Mouse (Mus musculus): Measurements from ENCODE around the gene Ptprm. TPM values are rescaled to one million over a fixed set of nuclear protein-coding genes. Genes with fewer than 3 reads are reported as not detected.

The Ptprm gene
- polyA plus RNA-seq, 1 experiment from 2014 or later = 16.3 TPM

DNA sequence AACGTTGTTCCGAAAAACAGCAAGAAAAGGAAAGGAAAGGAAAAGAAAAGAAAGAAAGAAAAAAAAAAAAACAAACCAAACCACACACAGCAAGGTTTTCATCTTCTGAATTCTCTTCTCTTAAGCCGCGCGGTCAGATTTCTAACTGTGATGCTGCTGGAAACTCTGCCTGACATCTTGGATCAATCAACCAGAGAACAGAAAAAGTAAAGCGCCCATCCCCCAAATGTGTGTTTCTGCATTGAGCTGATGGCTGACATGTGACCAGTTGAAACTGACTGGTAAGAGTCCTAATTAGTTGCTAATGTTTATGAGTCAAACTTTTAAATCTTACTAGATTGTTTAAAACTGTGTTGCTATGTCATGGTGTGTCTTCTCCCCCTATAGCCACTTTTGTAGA lies 441.7 kb downstream of the Ptprm start:
- no peak overlapping the region for H3K9ac ChIP-seq
- no peak overlapping the region for H3K27ac ChIP-seq
- no peak for ATAC-seq (ENCODE audit: low FRiP score)
- no peaks in the 10 kb centered on the region for H3K36me3 ChIP-seq
- no peak overlapping the region for H3K4me2 ChIP-seq
- no peaks in the 10 kb centered on the region for H3K9me3 ChIP-seq
- no peaks in the 10 kb centered on the region for H3K27me3 ChIP-seq
- 0 out of 2 replicates have a peak, but pooled peaks cover 3% of the 10 kb centered on the region for H3K4me1 ChIP-seq (replicated peaks)
- WGBS = 78% methylated on average over 6 of the region's 6 CpGs
- H3K4me3 ChIP-seq = no peak overlapping the region

DNA sequence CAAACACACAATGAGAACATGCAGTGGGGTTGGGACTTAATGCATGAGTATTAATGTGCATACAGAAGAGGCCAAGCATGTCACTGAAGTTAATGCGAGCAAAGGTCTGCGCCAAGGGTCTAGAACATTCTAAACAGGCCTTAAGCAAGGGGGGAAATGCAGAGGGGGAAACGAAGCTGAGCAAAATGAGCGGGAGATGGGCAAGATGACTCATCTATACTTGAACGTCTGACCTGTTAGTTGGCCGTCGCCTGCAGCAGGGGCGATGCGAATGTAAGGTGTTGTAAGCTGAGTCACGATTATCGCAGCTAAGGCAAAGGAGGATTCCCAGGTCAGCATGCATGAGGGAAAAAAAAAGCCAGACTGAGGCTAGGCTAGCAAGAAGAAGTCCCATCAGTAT lies 442.1 kb downstream of the Ptprm start:
- no peak for ATAC-seq (ENCODE audit: low FRiP score)
- Histone ChIP-seq H3K36me3 (no peaks in the 10 kb centered on the region; the same call in 1 of the 2 replicates), H3K27me3 (no peaks in the 10 kb centered on the region), H3K4me2 (no peak overlapping the region), H3K9ac (no peak overlapping the region), H3K4me1 (replicated peaks) (0 out of 2 replicates have a peak, but pooled peaks cover 3% of the 10 kb centered on the region), H3K27ac (no peak overlapping the region), H3K4me3 (no peak overlapping the region), H3K9me3 (no peaks in the 10 kb centered on the region)
- whole genome bisulfite sequencing = 92% methylated on average over 11 of the region's 11 CpGs

DNA sequence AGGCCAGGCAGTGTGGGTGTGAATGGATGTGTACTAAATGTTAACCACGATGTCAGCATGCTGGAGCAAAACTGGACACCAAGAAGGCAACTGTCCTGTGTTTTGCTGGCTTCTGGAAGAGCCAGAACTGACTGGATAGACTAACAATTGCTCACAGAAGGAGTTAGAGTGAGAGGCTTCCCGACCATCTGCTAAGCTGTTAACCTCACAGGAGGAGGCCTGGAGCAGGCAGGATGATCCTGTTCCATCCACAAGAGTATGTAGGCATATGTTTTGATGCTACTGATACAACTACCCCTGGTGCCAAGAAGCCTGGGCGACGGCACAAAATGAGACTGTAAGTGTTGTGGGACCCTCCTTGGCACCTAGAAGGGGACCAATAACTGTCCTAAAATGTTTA lies 444.4 kb downstream of the Ptprm start:
- no peaks in the 10 kb centered on the region for H3K4me1 ChIP-seq (replicated peaks)
- H3K4me3 ChIP-seq = no peak overlapping the region
- H3K27ac ChIP-seq = no peak overlapping the region
- H3K9ac ChIP-seq = no peak overlapping the region
- no peak for ATAC-seq (ENCODE audit: low FRiP score)
- H3K27me3 ChIP-seq = no peaks in the 10 kb centered on the region
- no peaks in the 10 kb centered on the region for H3K9me3 ChIP-seq
- WGBS = 74% methylated on average over 4 of the region's 4 CpGs
- no peaks in the 10 kb centered on the region; the same call in 1 of the 2 replicates for H3K36me3 ChIP-seq
- no peak overlapping the region for H3K4me2 ChIP-seq

DNA sequence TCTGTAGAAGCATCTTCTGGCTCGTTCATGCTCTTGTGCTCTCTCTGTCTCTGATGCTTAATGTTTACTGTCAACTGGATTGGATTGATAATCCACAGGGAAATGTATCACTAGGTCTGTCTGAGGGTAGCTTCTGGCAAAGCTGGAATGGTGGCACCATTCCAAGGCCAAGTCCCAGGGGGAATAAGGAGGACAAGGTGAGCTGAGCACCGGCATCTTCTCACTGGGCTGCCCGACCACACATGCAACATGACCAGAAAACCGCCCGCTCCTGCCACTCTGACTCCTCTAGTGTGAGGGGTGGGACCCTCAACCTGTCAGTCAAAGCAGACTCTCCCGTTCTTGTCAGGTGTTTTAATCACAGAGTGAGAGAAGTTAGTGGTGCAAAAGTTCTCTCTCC lies 445.3 kb downstream of the Ptprm start:
- H3K9me3 ChIP-seq = no peaks in the 10 kb centered on the region
- H3K4me2 ChIP-seq = no peak overlapping the region
- 83% methylated on average over 6 of the region's 6 CpGs for whole genome bisulfite sequencing
- H3K36me3 ChIP-seq = no peaks in the 10 kb centered on the region; the same call in 1 of the 2 replicates
- no peak overlapping the region for H3K9ac ChIP-seq
- no peaks in the 10 kb centered on the region for H3K4me1 ChIP-seq (replicated peaks)
- H3K27me3 ChIP-seq = no peaks in the 10 kb centered on the region
- no peak overlapping the region for H3K4me3 ChIP-seq
- H3K27ac ChIP-seq = no peak overlapping the region
- ATAC-seq (ENCODE audit: low FRiP score) = no peak

DNA sequence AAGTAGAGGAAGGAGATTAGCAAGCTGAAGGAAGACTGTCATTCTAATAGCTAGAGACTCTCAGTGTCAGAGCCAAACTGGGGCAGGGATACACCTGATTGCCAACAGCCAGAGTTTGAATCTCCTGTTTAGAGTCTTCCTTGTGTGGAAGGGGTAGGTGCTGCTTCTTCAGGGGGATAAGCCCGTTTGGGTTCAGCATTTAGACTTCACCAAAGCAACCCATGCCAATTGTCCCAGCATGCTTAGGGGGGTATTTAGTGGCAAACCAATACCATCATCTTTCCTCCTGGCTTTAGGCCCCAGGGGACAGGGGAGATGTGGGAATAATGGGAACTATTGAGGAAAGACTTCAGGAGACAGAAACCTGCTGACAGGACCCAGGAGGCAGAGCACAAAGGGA lies 460.1 kb downstream of the Ptprm start:
- no peak overlapping the region for H3K9ac ChIP-seq
- no peak overlapping the region for H3K27ac ChIP-seq
- H3K27me3 ChIP-seq = no peaks in the 10 kb centered on the region
- no peak overlapping the region for H3K4me2 ChIP-seq
- no peaks in the 10 kb centered on the region for H3K36me3 ChIP-seq
- WGBS = 54% methylated on average over 1 of the region's 1 CpGs
- no peak overlapping the region for H3K4me3 ChIP-seq
- H3K4me1 ChIP-seq (replicated peaks) = peaks cover 13% of the 10 kb centered on the region
- no peak for ATAC-seq (ENCODE audit: low FRiP score)
- H3K9me3 ChIP-seq = no peaks in the 10 kb centered on the region

DNA sequence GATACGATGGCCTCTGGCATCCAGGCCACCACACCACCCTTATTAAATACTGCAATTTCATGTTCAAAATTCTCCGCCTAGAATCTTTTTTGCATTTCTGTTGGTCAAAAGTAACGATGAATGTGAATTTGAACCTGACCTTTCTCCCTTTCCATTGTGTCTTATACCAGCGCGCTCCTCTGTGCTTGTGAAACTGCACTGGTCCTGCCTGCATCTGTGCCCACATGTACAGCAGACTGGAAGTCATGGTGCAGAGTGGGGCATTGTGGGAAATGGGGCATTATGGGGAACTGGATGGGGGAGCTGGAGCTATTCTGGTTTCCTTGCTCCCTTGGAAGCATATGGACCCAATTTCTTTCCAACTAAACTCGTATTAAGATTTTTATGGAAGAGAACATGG lies 462.3 kb downstream of the Ptprm start:
- Histone ChIP-seq H3K27ac (peak overlapping the region; percentile 49), H3K27me3 (no peaks in the 10 kb centered on the region), H3K4me2 (no peak overlapping the region), H3K4me1 (replicated peaks) (peaks cover 13% of the 10 kb centered on the region), H3K9me3 (no peaks in the 10 kb centered on the region), H3K4me3 (no peak overlapping the region), H3K36me3 (no peaks in the 10 kb centered on the region), H3K9ac (no peak overlapping the region)
- ATAC-seq (ENCODE audit: low FRiP score) = no peak
- 87% methylated on average over 6 of the region's 6 CpGs for WGBS

DNA sequence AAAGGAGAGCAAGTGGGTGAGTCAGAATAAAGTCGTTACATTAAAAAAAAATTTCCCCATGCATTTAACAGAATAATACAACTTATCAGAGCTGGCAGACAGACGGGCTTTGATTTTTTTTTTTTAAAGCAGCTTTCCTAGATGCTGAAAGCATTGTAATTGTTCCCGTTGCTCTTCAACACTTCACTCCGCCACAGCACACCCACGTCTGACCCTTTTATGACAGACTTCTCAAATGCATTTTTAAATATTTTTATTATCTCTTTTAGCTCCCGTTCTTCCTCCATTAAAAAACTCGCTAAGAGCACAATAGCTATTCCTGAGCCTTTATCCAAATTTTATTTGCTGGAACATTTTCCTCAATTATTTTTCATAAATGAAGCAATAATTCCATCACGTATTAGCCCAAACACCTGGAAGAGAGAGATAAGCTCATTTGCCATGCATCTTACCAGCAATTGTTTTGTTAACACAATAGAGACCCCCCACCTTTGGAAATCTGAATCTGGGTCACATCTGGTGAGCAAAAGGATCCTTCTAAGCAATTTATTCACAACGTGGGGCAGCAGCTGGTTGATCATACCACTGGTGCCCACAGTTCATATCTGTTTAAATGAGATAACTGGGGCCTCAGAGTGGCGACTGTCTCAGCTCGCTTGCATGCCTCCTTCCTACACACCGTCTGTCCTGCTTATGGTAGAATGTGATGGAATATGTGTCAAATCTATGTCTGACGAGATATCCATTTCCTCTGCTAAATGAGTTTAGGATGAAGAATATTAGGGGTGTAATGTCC lies 463.0 kb downstream of the Ptprm start:
- WGBS = 43% methylated on average over 13 of the region's 13 CpGs
- H3K4me2 ChIP-seq = no peak overlapping the region
- no peaks in the 10 kb centered on the region for H3K36me3 ChIP-seq
- no peaks in the 10 kb centered on the region for H3K27me3 ChIP-seq
- peak overlapping the region; percentile 49 for H3K27ac ChIP-seq
- H3K4me3 ChIP-seq = no peak overlapping the region
- ATAC-seq (ENCODE audit: low FRiP score) = peak; percentile 74
- peaks cover 13% of the 10 kb centered on the region for H3K4me1 ChIP-seq (replicated peaks)
- no peaks in the 10 kb centered on the region for H3K9me3 ChIP-seq
- no peak overlapping the region for H3K9ac ChIP-seq

DNA sequence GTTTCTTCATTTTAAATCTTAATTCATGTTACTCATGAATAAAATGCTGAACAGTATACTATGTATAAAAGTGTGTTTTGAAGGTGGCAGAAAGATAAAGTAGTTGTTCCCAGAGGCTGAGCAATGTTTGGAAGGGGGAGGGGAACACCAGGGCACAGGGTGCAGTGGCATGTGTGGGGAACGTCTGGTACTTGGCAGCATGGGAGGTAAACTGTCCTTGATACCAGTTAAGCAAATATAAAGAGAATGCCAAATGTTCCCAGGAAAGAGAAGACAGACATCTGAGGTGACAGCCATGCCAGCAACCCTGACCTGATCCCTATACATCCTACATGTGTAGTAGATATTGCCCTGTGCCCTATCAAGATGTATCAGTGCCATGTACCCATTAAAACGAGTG lies 472.0 kb downstream of the Ptprm start:
- Histone ChIP-seq H3K36me3 (no peaks in the 10 kb centered on the region), H3K27me3 (no peaks in the 10 kb centered on the region), H3K9ac (no peak overlapping the region), H3K9me3 (no peaks in the 10 kb centered on the region), H3K4me1 (replicated peaks) (peaks cover 4% of the 10 kb centered on the region), H3K4me2 (no peak overlapping the region), H3K4me3 (no peak overlapping the region), H3K27ac (no peak overlapping the region)
- ATAC-seq (ENCODE audit: low FRiP score) = no peak
- 73% methylated on average over 2 of the region's 2 CpGs for WGBS

DNA sequence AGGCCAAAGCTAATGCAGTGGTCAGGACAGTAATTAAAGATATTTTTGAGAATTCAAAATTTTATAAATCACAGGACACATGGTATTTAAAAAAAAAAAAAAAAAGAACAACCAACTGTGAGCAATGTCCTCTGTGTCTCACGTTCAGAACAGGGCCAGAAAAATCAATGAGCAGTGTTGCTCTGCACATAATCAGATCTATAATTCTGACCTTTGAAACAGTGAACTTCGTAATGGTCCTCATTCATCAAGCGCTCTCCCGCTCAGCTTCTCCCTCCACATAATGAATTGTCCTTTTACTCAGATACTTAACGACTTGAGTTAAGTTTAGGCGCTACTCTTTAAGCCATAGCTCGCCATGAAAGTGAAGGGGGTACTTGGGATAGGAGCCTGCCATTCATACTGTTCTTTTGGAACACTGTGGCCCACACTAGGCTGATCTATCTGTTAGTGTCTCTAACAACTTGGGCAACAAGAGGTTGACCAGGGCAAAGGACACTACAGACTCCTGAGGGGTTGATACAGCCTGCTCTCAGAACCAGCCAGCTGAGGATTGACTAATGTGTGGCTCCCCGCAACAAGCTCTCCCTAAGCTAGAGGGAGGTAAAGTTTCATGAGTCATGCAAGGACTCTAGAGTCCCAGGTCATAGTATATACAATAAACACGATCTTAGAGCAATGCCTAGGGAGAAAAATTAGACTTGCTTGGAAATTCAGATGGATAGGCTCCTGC lies 473.1 kb downstream of the Ptprm start:
- H3K9me3 ChIP-seq = no peaks in the 10 kb centered on the region
- H3K27me3 ChIP-seq = no peaks in the 10 kb centered on the region
- peaks cover 4% of the 10 kb centered on the region for H3K4me1 ChIP-seq (replicated peaks)
- H3K36me3 ChIP-seq = no peaks in the 10 kb centered on the region
- H3K4me3 ChIP-seq = no peak overlapping the region
- ATAC-seq (ENCODE audit: low FRiP score) = no peak
- 86% methylated on average over 9 of the region's 9 CpGs for WGBS
- no peak overlapping the region for H3K4me2 ChIP-seq
- no peak overlapping the region for H3K27ac ChIP-seq
- H3K9ac ChIP-seq = no peak overlapping the region

DNA sequence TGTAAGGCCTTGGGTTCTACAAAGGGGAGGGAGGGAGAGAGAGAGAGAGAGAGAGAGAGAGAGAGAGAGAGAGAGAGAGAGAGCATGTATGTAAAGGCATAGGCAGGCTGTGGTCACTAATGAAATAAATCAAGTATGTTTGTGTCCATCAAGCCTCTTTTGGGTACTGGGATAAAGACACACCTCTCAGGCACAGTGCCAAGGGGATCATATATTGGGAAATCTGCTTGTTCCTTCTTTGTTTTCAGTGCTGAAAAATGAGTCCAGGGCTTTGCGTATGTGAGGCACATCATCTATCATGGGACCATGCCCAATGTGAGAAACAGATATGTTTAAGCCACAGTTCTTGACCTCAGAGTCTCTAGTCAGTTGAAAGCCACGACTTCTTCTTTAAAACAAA lies 475.1 kb downstream of the Ptprm start:
- no peak overlapping the region for H3K9ac ChIP-seq
- peaks cover 14% of the 10 kb centered on the region for H3K4me1 ChIP-seq (replicated peaks)
- H3K36me3 ChIP-seq = no peaks in the 10 kb centered on the region
- no peaks in the 10 kb centered on the region for H3K9me3 ChIP-seq
- no peak overlapping the region for H3K4me2 ChIP-seq
- ATAC-seq (ENCODE audit: low FRiP score) = no peak
- H3K27me3 ChIP-seq = no peaks in the 10 kb centered on the region
- H3K27ac ChIP-seq = no peak overlapping the region
- no peak overlapping the region for H3K4me3 ChIP-seq
- WGBS = 85% methylated on average over 2 of the region's 2 CpGs

DNA sequence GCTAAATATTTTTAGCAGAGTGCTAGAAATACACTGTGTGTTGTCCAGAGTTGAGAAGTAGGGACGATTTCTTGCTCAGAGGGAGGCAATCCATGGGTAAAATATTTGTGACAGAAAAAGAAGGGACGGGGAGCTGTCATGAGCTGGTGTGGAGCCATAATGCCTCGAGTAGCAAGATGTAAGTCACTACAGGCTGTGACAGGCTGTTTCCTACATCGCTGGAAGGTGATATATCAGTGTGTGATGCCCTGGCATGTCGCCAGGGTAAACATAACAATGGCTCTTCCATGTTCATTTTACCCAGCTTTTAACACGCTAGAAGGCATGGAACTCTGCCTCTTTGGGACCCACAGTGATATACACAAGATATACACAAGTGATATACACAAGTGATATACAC lies 476.7 kb downstream of the Ptprm start:
- Histone ChIP-seq H3K9ac (no peak overlapping the region), H3K27me3 (no peaks in the 10 kb centered on the region), H3K4me2 (no peak overlapping the region), H3K27ac (no peak overlapping the region; the same call in 1 of the 2 replicates), H3K4me1 (replicated peaks) (peaks cover 27% of the 10 kb centered on the region), H3K36me3 (no peaks in the 10 kb centered on the region), H3K4me3 (no peak overlapping the region), H3K9me3 (no peaks in the 10 kb centered on the region)
- WGBS = 69% methylated on average over 6 of the region's 6 CpGs
- ATAC-seq (ENCODE audit: low FRiP score) = no peak

DNA sequence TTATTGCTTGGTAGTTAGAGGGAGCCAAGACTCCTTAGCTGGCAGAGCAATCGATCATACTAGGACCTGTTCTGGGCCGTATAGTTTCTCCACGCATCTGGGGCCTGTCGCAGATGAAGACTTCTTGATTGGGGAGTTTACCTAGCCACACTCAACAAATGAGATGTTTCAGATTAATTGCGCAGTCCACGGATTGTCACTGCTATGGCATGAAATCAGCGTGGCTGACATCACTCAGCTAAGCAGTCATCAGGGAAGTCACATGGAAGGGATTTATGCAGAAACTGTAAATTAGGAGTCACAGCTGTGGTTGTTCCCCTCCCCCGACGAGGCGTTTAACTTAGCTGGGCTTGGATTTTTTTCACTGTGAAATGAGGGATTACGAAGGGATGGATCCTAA lies 479.4 kb downstream of the Ptprm start:
- peak; percentile 55 for ATAC-seq (ENCODE audit: low FRiP score)
- peak overlapping the region; percentile 66 for H3K27ac ChIP-seq
- 52% methylated on average over 11 of the region's 11 CpGs for WGBS
- no peak overlapping the region for H3K4me2 ChIP-seq
- H3K36me3 ChIP-seq = no peaks in the 10 kb centered on the region
- H3K9me3 ChIP-seq = no peaks in the 10 kb centered on the region
- no peaks in the 10 kb centered on the region for H3K27me3 ChIP-seq
- H3K4me1 ChIP-seq (replicated peaks) = peaks cover 42% of the 10 kb centered on the region
- H3K9ac ChIP-seq = no peak overlapping the region
- no peak overlapping the region for H3K4me3 ChIP-seq

DNA sequence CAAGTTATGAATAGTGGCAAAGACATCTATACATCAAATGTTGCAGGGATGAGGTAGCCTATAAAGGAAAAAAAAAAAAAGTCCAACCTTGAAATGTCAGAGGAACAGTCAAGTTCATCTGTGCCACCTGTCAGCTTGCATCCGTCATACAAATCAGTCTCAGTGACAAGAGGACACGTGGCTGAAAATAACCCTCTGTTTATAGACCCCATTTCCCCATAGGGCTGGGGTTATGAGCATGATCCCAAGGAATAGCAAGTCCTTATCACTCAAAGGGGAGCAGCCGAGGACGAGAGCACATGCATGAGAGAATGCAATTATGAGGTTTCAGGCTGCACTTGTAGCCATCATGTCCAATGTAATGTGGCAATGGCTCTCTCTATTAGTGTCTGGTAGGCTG lies 482.9 kb downstream of the Ptprm start:
- H3K27ac ChIP-seq = no peak overlapping the region
- no peaks in the 10 kb centered on the region for H3K27me3 ChIP-seq
- no peaks in the 10 kb centered on the region for H3K9me3 ChIP-seq
- H3K4me3 ChIP-seq = no peak overlapping the region
- ATAC-seq (ENCODE audit: low FRiP score) = no peak
- no peak overlapping the region for H3K9ac ChIP-seq
- 75% methylated on average over 4 of the region's 4 CpGs for WGBS
- no peak overlapping the region for H3K4me2 ChIP-seq
- no peaks in the 10 kb centered on the region for H3K36me3 ChIP-seq
- peaks cover 49% of the 10 kb centered on the region for H3K4me1 ChIP-seq (replicated peaks)

All from hindbrain, embryonic 13.5 days (tissue).